Mouse (Mus musculus) hindbrain, embryonic 15.5 days (tissue): ENCODE results near the gene Slc25a25. TPM values are rescaled to one million over a fixed set of nuclear protein-coding genes. Genes with fewer than 3 reads are reported as not detected.

Experiments
- polyA plus RNA-seq: library from polyadenylated mRNA; unstranded; fragments of >200 nt; fragmentation: Nextera tagmentation; extraction: Ambion mirVana; gene quantifications from 2 replicates; pipeline ENCODE4 v1.2.1, GENCODE M21; 2015

The Slc25a25 gene
- polyA plus RNA-seq, 1 experiment from 2014 or later: 54.4 TPM

Other genes starting within 250 kb of the Slc25a25 start
- gene Pomt1, start 214.9 kb downstream of the Slc25a25 start, polyA plus RNA-seq: 33.1 and 33.6 TPM in 2 replicates
- 97.4 and 99.6 TPM in 2 replicates for gene Uck1, start 191.3 kb downstream of the Slc25a25 start, polyA plus RNA-seq
- gene Golga2, start 164.1 kb downstream of the Slc25a25 start, polyA plus RNA-seq: 31.5 and 32.0 TPM in 2 replicates
- 402 and 448 TPM in 2 replicates for gene Swi5, start 163.4 kb downstream of the Slc25a25 start, polyA plus RNA-seq
- 48.2 and 60.7 TPM in 2 replicates for gene Ciz1, start 99.1 kb downstream of the Slc25a25 start, polyA plus RNA-seq
- gene Dnm1, start 98.1 kb downstream of the Slc25a25 start, polyA plus RNA-seq: 77.2 and 86.0 TPM in 2 replicates
- gene 1110008P14Rik, start 69.5 kb downstream of the Slc25a25 start, polyA plus RNA-seq: 156 and 160 TPM in 2 replicates
- 0.73 and 1.2 TPM in 2 replicates for gene Lcn2, start 63.2 kb downstream of the Slc25a25 start, polyA plus RNA-seq
- gene Ptges2, start 55.5 kb downstream of the Slc25a25 start, polyA plus RNA-seq: 51.0 and 57.4 TPM in 2 replicates
- 4.8 and 5.8 TPM in 2 replicates for gene Naif1, start 988 bp downstream of the Slc25a25 start, polyA plus RNA-seq
- 7.5 and 9.5 TPM in 2 replicates for gene Fam102a, start 83.9 kb upstream of the Slc25a25 start, polyA plus RNA-seq
- 138 and 140 TPM in 2 replicates for gene Dpm2, start 119.4 kb upstream of the Slc25a25 start, polyA plus RNA-seq
- gene Pip5kl1, start 123.4 kb upstream of the Slc25a25 start, polyA plus RNA-seq: 11.9 and 15.3 TPM in 2 replicates
- gene 9430097D07Rik, start 124.2 kb upstream of the Slc25a25 start, polyA plus RNA-seq: 0.79 and 0.87 TPM in 2 replicates
- gene St6galnac4, start 135.7 kb upstream of the Slc25a25 start, polyA plus RNA-seq: 41.2 and 41.9 TPM in 2 replicates
- 24.1 and 27.7 TPM in 2 replicates for gene St6galnac6, start 148.3 kb upstream of the Slc25a25 start, polyA plus RNA-seq
- 89.0 and 95.9 TPM in 2 replicates for gene Ak1, start 170.3 kb upstream of the Slc25a25 start, polyA plus RNA-seq
- gene Eng, start 195.2 kb upstream of the Slc25a25 start, polyA plus RNA-seq: 29.2 and 33.9 TPM in 2 replicates